Mouse (Mus musculus) adrenal gland, postnatal 10 days (tissue): ENCODE results near the gene Phyhd1. TPM values are rescaled to one million over a fixed set of nuclear protein-coding genes. Genes with fewer than 3 reads are reported as not detected.

Experiments
- DNase-seq: peaks from one replicate; pipeline ENCODE4 v3.0.0; 2021; ENCODE audit warnings: mixed read lengths
- long read RNA-seq, 2 experiments: library from polyadenylated mRNA; stranded (forward); transcript quantifications; one replicate each; pipeline ENCODE4 v2.0.0; 2021
- total RNA-seq, 2 experiments: library from RNA; stranded (reverse); gene quantifications; 2 replicates each; pipeline ENCODE4 v1.2.3; 2021

Gene Phyhd1
- total RNA-seq: 10 to 100 TPM; 23.7 to 24.1 TPM
- long read RNA-seq, experiment 1, partial matches to known transcripts: 15 of 23 reads
- long read RNA-seq, experiment 1, other reads (novel, unspliced or antisense): 3 of 23 reads
- long read RNA-seq, experiment 2, partial matches to known transcripts: 1 of 9 reads
- long read RNA-seq, experiment 2, other reads (novel, unspliced or antisense): 3 of 9 reads

GRCm38 (mm10) chr2:30265767-30266253, at the start of gene Phyhd1:
TSS of gene Phyhd1 (plus strand) at chr2:30266203.
- peak; percentile 84 for DNase-seq

GRCm38 (mm10) chr2:30216293-30216692, 49.7 kb upstream of the Phyhd1 start:
- no peak for DNase-seq

- DNase-seq: no peak
Observed at GRCm38 (mm10) chr2:30235593-30235992, 30.4 kb upstream of the Phyhd1 start.

GRCm38 (mm10) chr2:30236426-30237198, 29.4 kb upstream of the Phyhd1 start:
- DNase-seq: no peak

GRCm38 (mm10) chr2:30237199-30237880, 28.7 kb upstream of the Phyhd1 start, which contains the start of gene Lrrc8a:
TSS of gene Lrrc8a (plus strand) at chr2:30237715.
- peak; percentile 100 for DNase-seq

- peak; percentile 82 for DNase-seq
Observed at GRCm38 (mm10) chr2:30237881-30238280, 28.1 kb upstream of the Phyhd1 start.

GRCm38 (mm10) chr2:30238906-30239465, 27.0 kb upstream of the Phyhd1 start:
- no peak for DNase-seq

- DNase-seq: peak; percentile 54
Observed at GRCm38 (mm10) chr2:30239777-30240176, 26.2 kb upstream of the Phyhd1 start.

GRCm38 (mm10) chr2:30240267-30240666, 25.7 kb upstream of the Phyhd1 start, which contains the start of gene Gm28035:
TSS of gene Gm28035 (plus strand) at chr2:30240567.
- no peak for DNase-seq

- DNase-seq: peak; percentile 83
Observed at GRCm38 (mm10) chr2:30242509-30242908, 23.5 kb upstream of the Phyhd1 start.

GRCm38 (mm10) chr2:30243391-30243790, 22.6 kb upstream of the Phyhd1 start:
- no peak for DNase-seq

- DNase-seq: no peak
Observed at GRCm38 (mm10) chr2:30244595-30245178, 21.3 kb upstream of the Phyhd1 start.

- DNase-seq: no peak
Observed at GRCm38 (mm10) chr2:30247036-30247435, 19.0 kb upstream of the Phyhd1 start.

- no peak for DNase-seq
Observed at GRCm38 (mm10) chr2:30247681-30248080, 18.3 kb upstream of the Phyhd1 start.

GRCm38 (mm10) chr2:30249182-30249581, 16.8 kb upstream of the Phyhd1 start:
- no peak for DNase-seq

- no peak for DNase-seq
Observed at GRCm38 (mm10) chr2:30250166-30251128, 15.6 kb upstream of the Phyhd1 start.

GRCm38 (mm10) chr2:30251417-30252104, 14.4 kb upstream of the Phyhd1 start:
- no peak for DNase-seq

GRCm38 (mm10) chr2:30252521-30252920, 13.5 kb upstream of the Phyhd1 start:
- peak; percentile 53 for DNase-seq

- DNase-seq: no peak
Observed at GRCm38 (mm10) chr2:30253809-30254208, 12.2 kb upstream of the Phyhd1 start.
